9 mouse cellular contexts compared by ENCODE assay signal in the genomic region with DNA sequence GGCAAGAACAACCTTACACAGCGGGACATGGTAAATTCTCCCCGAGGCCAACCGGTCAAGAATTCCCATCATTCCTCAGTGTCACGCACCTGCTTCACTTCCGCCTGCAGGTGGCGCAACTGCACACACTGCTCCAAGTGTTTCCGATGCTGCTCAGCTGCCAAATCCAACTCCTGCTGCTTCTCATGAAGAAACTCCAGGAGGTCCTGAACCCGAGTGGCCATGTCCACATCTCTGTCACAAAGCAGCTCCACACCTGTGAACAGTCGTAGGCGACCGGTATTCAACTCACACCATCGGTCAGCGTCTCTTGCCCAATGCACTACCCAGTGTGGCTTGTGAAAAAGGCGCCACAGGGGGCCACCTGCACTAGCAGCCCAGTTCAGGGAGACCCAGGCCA.
A peak's percentile ranks its signal among the peaks of the same experiment; 100 is the strongest.
DNase-seq lines count a peak whose midpoint lies in the region; ATAC-seq and TF ChIP-seq lines count a peak whose summit lies in the region.
"Had no signal": no experiment of that assay in that cellular context is flagged by ENCODE, and none has a peak within 500 bp of the region (broad histone marks: within the 10 kb centered on the region; RNA-seq: fewer than 3 reads in every experiment).

No protein-coding gene starts in this region.

- DNase-seq in A20 (ENCODE audit: low read depth, low spot score) (peak; percentile 47), R1 (ENCODE audit: low read depth, low spot score) (peak; percentile 88)
- DNase-seq in embryonic facial prominence, embryonic 11.5 days (ENCODE audit: low spot score), result peak; percentile 52
- peak; percentile 51 for DNase-seq in lung, embryonic 14.5 days

- peaks cover 71% of the 10 kb centered on the region for H3K36me3 ChIP-seq in hindbrain, embryonic 15.5 days
- peaks cover 94% of the 10 kb centered on the region for H3K36me3 ChIP-seq in hindbrain, embryonic 13.5 days
- H3K36me3 ChIP-seq in embryonic facial prominence, embryonic 11.5 days (replicated peaks; ENCODE audit: control insufficient read depth, insufficient read depth, low read depth, low read length), result peaks cover 10% of the 10 kb centered on the region
- peaks cover 92% of the 10 kb centered on the region for H3K36me3 ChIP-seq in lung, embryonic 14.5 days (ENCODE audit: insufficient read depth)
- peaks cover 34% of the 10 kb centered on the region for H3K36me3 ChIP-seq in small intestine, adult 2 months (ENCODE audit: control insufficient read depth, insufficient read depth, low read length)

- no peaks in the 10 kb centered on the region for H3K4me1 ChIP-seq in hindbrain, embryonic 15.5 days (replicated peaks)
- H3K4me1 ChIP-seq in hindbrain, embryonic 13.5 days (replicated peaks), result peaks cover 6% of the 10 kb centered on the region
- no peaks in the 10 kb centered on the region for H3K4me1 ChIP-seq in embryonic facial prominence, embryonic 11.5 days (ENCODE audit: control insufficient read depth, insufficient read depth, low read length)
- no peaks in the 10 kb centered on the region for H3K4me1 ChIP-seq in lung, embryonic 14.5 days (ENCODE audit: insufficient read depth)
- H3K4me1 ChIP-seq in small intestine, adult 2 months (ENCODE audit: control insufficient read depth, insufficient read depth, insufficient read length, low read length), result no peaks in the 10 kb centered on the region

- no peak overlapping the region for H3K4me3 ChIP-seq in hindbrain, embryonic 15.5 days
- H3K4me3 ChIP-seq in hindbrain, embryonic 13.5 days, result no peak overlapping the region
- H3K4me3 ChIP-seq in embryonic facial prominence, embryonic 11.5 days (ENCODE audit: low read depth, low read length), result no peak overlapping the region
- H3K4me3 ChIP-seq in lung, embryonic 14.5 days (ENCODE audit: low read depth, low read length), result no peak overlapping the region
- no peak overlapping the region for H3K4me3 ChIP-seq in small intestine, adult 2 months (ENCODE audit: low read depth, low read length)
- H3K4me3 ChIP-seq: embryonic facial prominence, embryonic 12.5 days had no signal

- ATAC-seq in hindbrain, embryonic 15.5 days (ENCODE audit: low FRiP score, low read depth), result peak; percentile 52; the same call in 1 of the 2 replicates
- no peak for ATAC-seq in hindbrain, embryonic 13.5 days (ENCODE audit: low FRiP score)
- ATAC-seq in embryonic facial prominence, embryonic 11.5 days (replicated peaks; ENCODE audit: insufficient number of reproducible peaks, low FRiP score, low TSS enrichment, low read depth), result 0 out of 2 replicates have a peak, but pooled peaks have one; percentile 31
- no peak for ATAC-seq in lung, embryonic 14.5 days (ENCODE audit: insufficient read depth)
- ATAC-seq in frontal cortex, adult (ENCODE audit: low TSS enrichment), result no peak

- 0 out of 2 replicates have a peak overlapping the region, but pooled peaks have one; percentile 36 for H3K27ac ChIP-seq in hindbrain, embryonic 15.5 days (replicated peaks)
- H3K27ac ChIP-seq in hindbrain, embryonic 13.5 days, result no peak overlapping the region
- no peak overlapping the region for H3K27ac ChIP-seq in embryonic facial prominence, embryonic 11.5 days (replicated peaks; ENCODE audit: low read depth, low read length)
- H3K27ac ChIP-seq in lung, embryonic 14.5 days (ENCODE audit: low read depth), result no peak overlapping the region
- no peak overlapping the region for H3K27ac ChIP-seq in small intestine, adult 2 months (ENCODE audit: insufficient read depth, low read depth, low read length)
- H3K27ac ChIP-seq: embryonic facial prominence, embryonic 12.5 days had no signal

- WGBS in hindbrain, embryonic 15.5 days, result 86% methylated on average over 14 of the region's 14 CpGs
- WGBS in hindbrain, embryonic 13.5 days, result 89% methylated on average over 14 of the region's 14 CpGs
- WGBS in embryonic facial prominence, embryonic 11.5 days, result 87% methylated on average over 14 of the region's 14 CpGs
- 87% methylated on average over 14 of the region's 14 CpGs for WGBS in lung, embryonic 14.5 days
- WGBS in small intestine, adult 2 months, result 90% methylated on average over 14 of the region's 14 CpGs

- H3K9me3 ChIP-seq in hindbrain, embryonic 15.5 days, result no peaks in the 10 kb centered on the region
- H3K9me3 ChIP-seq in hindbrain, embryonic 13.5 days, result no peaks in the 10 kb centered on the region
- H3K9me3 ChIP-seq in embryonic facial prominence, embryonic 11.5 days (replicated peaks; ENCODE audit: control insufficient read depth, low read length), result no peaks in the 10 kb centered on the region
- H3K9me3 ChIP-seq in lung, embryonic 14.5 days (ENCODE audit: low read depth, low read length), result no peaks in the 10 kb centered on the region
- H3K9me3 ChIP-seq: embryonic facial prominence, embryonic 12.5 days had no signal

- H3K9ac ChIP-seq in hindbrain, embryonic 15.5 days, result no peak overlapping the region
- no peak overlapping the region for H3K9ac ChIP-seq in hindbrain, embryonic 13.5 days
- H3K9ac ChIP-seq in embryonic facial prominence, embryonic 11.5 days (replicated peaks; ENCODE audit: low read length), result no peak overlapping the region
- H3K9ac ChIP-seq in lung, embryonic 14.5 days, result no peak overlapping the region
- H3K9ac ChIP-seq: embryonic facial prominence, embryonic 12.5 days had no signal

- TF ChIP-seq POLR2A in small intestine, adult 2 months (IDR thresholded peaks at IDR 0.05; ENCODE audit: low read depth, low read length), result no peak

- TF ChIP-seq CTCF in lung, embryonic 14.5 days (IDR thresholded peaks at IDR 0.05; ENCODE audit: low read depth), result peak; percentile 63
- peak; percentile 50; the same call in 1 of the 2 replicates for TF ChIP-seq CTCF in small intestine, adult 2 months (IDR thresholded peaks at IDR 0.05; ENCODE audit: extremely low read depth, insufficient read length, insufficient replicate concordance, low read depth, low read length)

- no peaks in the 10 kb centered on the region for H3K27me3 ChIP-seq in hindbrain, embryonic 15.5 days
- no peaks in the 10 kb centered on the region for H3K27me3 ChIP-seq in hindbrain, embryonic 13.5 days
- no peaks in the 10 kb centered on the region for H3K27me3 ChIP-seq in embryonic facial prominence, embryonic 11.5 days (ENCODE audit: control insufficient read depth, insufficient read depth, low read length)
- H3K27me3 ChIP-seq in lung, embryonic 14.5 days (ENCODE audit: insufficient read depth, low read length), result no peaks in the 10 kb centered on the region
- H3K27me3 ChIP-seq in small intestine, adult 2 months (ENCODE audit: control insufficient read depth, insufficient read depth, low read length), result no peaks in the 10 kb centered on the region
- H3K27me3 ChIP-seq: embryonic facial prominence, embryonic 12.5 days had no signal

- H3K4me2 ChIP-seq in hindbrain, embryonic 15.5 days, result no peak overlapping the region
- H3K4me2 ChIP-seq in hindbrain, embryonic 13.5 days, result no peak overlapping the region
- H3K4me2 ChIP-seq in embryonic facial prominence, embryonic 11.5 days (ENCODE audit: low read depth, low read length), result no peak overlapping the region
- H3K4me2 ChIP-seq in lung, embryonic 14.5 days, result no peak overlapping the region
- H3K4me2 ChIP-seq: embryonic facial prominence, embryonic 12.5 days had no signal

Comparison
In these comparisons a context has a peak if more than half of its experiments do, and no peak if none do; other contexts are left out.
1. ATAC-seq: peak in hindbrain, embryonic 15.5 days (single experiment) and embryonic facial prominence, embryonic 11.5 days (single experiment); none in hindbrain, embryonic 13.5 days (single experiment), lung, embryonic 14.5 days (single experiment) and frontal cortex, adult (single experiment).
2. Peak in every context shown above with its lines, with median percentiles within 50 percentile points of each other: DNase-seq.